Mouse (Mus musculus): Measurements from ENCODE around the gene Syt12. TPM values are rescaled to one million over a fixed set of nuclear protein-coding genes. Genes with fewer than 3 reads are reported as not detected.
A peak's percentile ranks its signal among the peaks of the same experiment; 100 is the strongest.

Gene Syt12
- polyA plus RNA-seq, 1 experiment from 2014 or later = 1.7 TPM

GRCm38 (mm10) chr19:4482111-4482859 is 5.0 kb upstream of the Syt12 start:
- Histone ChIP-seq H3K9me3 (replicated peaks) (no peaks in the 10 kb centered on the region), H3K27me3 (no peaks in the 10 kb centered on the region; the same call in 1 of the 2 replicates), H3K4me2 (replicated peaks) (no peak overlapping the region), H3K4me1 (peaks cover 5% of the 10 kb centered on the region), H3K9ac (no peak overlapping the region), H3K4me3 (replicated peaks) (no peak overlapping the region), H3K36me3 (no peaks in the 10 kb centered on the region), H3K27ac (replicated peaks) (no peak overlapping the region)
- ATAC-seq (ENCODE audit: insufficient number of reproducible peaks, low FRiP score, low TSS enrichment, low read depth) = no peak
- WGBS = 86% methylated on average over 3 of the region's 3 CpGs

- WGBS = 33% methylated on average over 4 of the region's 4 CpGs
- Histone ChIP-seq H3K36me3 (no peaks in the 10 kb centered on the region), H3K4me2 (replicated peaks) (no peak overlapping the region), H3K27me3 (peaks cover 6% of the 10 kb centered on the region; the same call in 1 of the 2 replicates), H3K27ac (replicated peaks) (no peak overlapping the region), H3K4me3 (replicated peaks) (no peak overlapping the region), H3K9me3 (replicated peaks) (no peaks in the 10 kb centered on the region), H3K9ac (no peak overlapping the region), H3K4me1 (peaks cover 13% of the 10 kb centered on the region)
- no peak for ATAC-seq (ENCODE audit: insufficient number of reproducible peaks, low FRiP score, low TSS enrichment, low read depth)
These were observed 4.1 kb upstream of the Syt12 start for GRCm38 (mm10) chr19:4481326-4481725.

- no peak overlapping the region for H3K4me2 ChIP-seq (replicated peaks)
- 82% methylated on average over 2 of the region's 2 CpGs for WGBS
- H3K4me1 ChIP-seq = peaks cover 14% of the 10 kb centered on the region
- no peaks in the 10 kb centered on the region for H3K36me3 ChIP-seq
- H3K27me3 ChIP-seq = peaks cover 17% of the 10 kb centered on the region
- no peak overlapping the region for H3K27ac ChIP-seq (replicated peaks)
- ATAC-seq (ENCODE audit: insufficient number of reproducible peaks, low FRiP score, low TSS enrichment, low read depth) = no peak
- H3K9me3 ChIP-seq (replicated peaks) = no peaks in the 10 kb centered on the region
- H3K9ac ChIP-seq = no peak overlapping the region
- no peak overlapping the region for H3K4me3 ChIP-seq (replicated peaks)
These were observed 2.8 kb upstream of the Syt12 start for GRCm38 (mm10) chr19:4480041-4480440.

GRCm38 (mm10) chr19:4478190-4478516 is 906 bp upstream of the Syt12 start:
- Histone ChIP-seq H3K9ac (no peak overlapping the region), H3K4me1 (peaks cover 14% of the 10 kb centered on the region), H3K36me3 (no peaks in the 10 kb centered on the region), H3K4me2 (replicated peaks) (no peak overlapping the region), H3K27ac (replicated peaks) (no peak overlapping the region), H3K9me3 (replicated peaks) (no peaks in the 10 kb centered on the region), H3K4me3 (replicated peaks) (no peak overlapping the region), H3K27me3 (peaks cover 17% of the 10 kb centered on the region)
- no peak for ATAC-seq (ENCODE audit: insufficient number of reproducible peaks, low FRiP score, low TSS enrichment, low read depth)
- 28% methylated on average over 1 of the region's 1 CpGs for WGBS

- peak overlapping the region; percentile 99 for H3K4me2 ChIP-seq (replicated peaks)
- peaks cover 17% of the 10 kb centered on the region for H3K27me3 ChIP-seq
- H3K9me3 ChIP-seq (replicated peaks) = no peaks in the 10 kb centered on the region
- H3K4me1 ChIP-seq = peaks cover 18% of the 10 kb centered on the region
- under 1% methylated on average over 61 of the region's 70 CpGs for WGBS
- peak overlapping the region; percentile 37 for H3K9ac ChIP-seq
- ATAC-seq (ENCODE audit: insufficient number of reproducible peaks, low FRiP score, low TSS enrichment, low read depth) = peak; percentile 44
- H3K36me3 ChIP-seq = no peaks in the 10 kb centered on the region
- peak overlapping the region; percentile 59 for H3K4me3 ChIP-seq (replicated peaks)
- H3K27ac ChIP-seq (replicated peaks) = 0 out of 2 replicates have a peak overlapping the region, but pooled peaks have one; percentile 7
These were observed 518 bp downstream of the Syt12 start for GRCm38 (mm10) chr19:4476601-4477257.

GRCm38 (mm10) chr19:4475224-4475925 is 1.9 kb downstream of the Syt12 start:
- no peak for ATAC-seq (ENCODE audit: insufficient number of reproducible peaks, low FRiP score, low TSS enrichment, low read depth)
- Histone ChIP-seq H3K4me3 (replicated peaks) (no peak overlapping the region), H3K4me1 (peaks cover 18% of the 10 kb centered on the region), H3K4me2 (replicated peaks) (no peak overlapping the region), H3K9me3 (replicated peaks) (no peaks in the 10 kb centered on the region), H3K27ac (replicated peaks) (no peak overlapping the region), H3K36me3 (no peaks in the 10 kb centered on the region), H3K9ac (no peak overlapping the region), H3K27me3 (peaks cover 17% of the 10 kb centered on the region)
- 80% methylated on average over 11 of the region's 11 CpGs for WGBS

- ATAC-seq (ENCODE audit: insufficient number of reproducible peaks, low FRiP score, low TSS enrichment, low read depth) = no peak
- no peaks in the 10 kb centered on the region for H3K36me3 ChIP-seq
- WGBS = 63% methylated on average over 3 of the region's 3 CpGs
- no peak overlapping the region for H3K4me2 ChIP-seq (replicated peaks)
- no peaks in the 10 kb centered on the region for H3K9me3 ChIP-seq (replicated peaks)
- peaks cover 18% of the 10 kb centered on the region for H3K4me1 ChIP-seq
- no peak overlapping the region for H3K27ac ChIP-seq (replicated peaks)
- no peak overlapping the region for H3K9ac ChIP-seq
- H3K27me3 ChIP-seq = peaks cover 17% of the 10 kb centered on the region
- no peak overlapping the region for H3K4me3 ChIP-seq (replicated peaks)
These were observed 2.5 kb downstream of the Syt12 start for GRCm38 (mm10) chr19:4474739-4475138.

GRCm38 (mm10) chr19:4473549-4473948 is 3.7 kb downstream of the Syt12 start:
- Histone ChIP-seq H3K9ac (no peak overlapping the region), H3K4me1 (peaks cover 18% of the 10 kb centered on the region), H3K4me2 (replicated peaks) (no peak overlapping the region), H3K27me3 (peaks cover 17% of the 10 kb centered on the region), H3K4me3 (replicated peaks) (no peak overlapping the region), H3K36me3 (no peaks in the 10 kb centered on the region), H3K9me3 (replicated peaks) (no peaks in the 10 kb centered on the region), H3K27ac (replicated peaks) (no peak overlapping the region)
- 79% methylated on average over 5 of the region's 5 CpGs for WGBS
- no peak for ATAC-seq (ENCODE audit: insufficient number of reproducible peaks, low FRiP score, low TSS enrichment, low read depth)

- 35% methylated on average over 5 of the region's 5 CpGs for WGBS
- Histone ChIP-seq H3K9ac (no peak overlapping the region), H3K9me3 (replicated peaks) (no peaks in the 10 kb centered on the region), H3K4me3 (replicated peaks) (no peak overlapping the region), H3K4me1 (0 out of 2 replicates have a peak, but pooled peaks cover 3% of the 10 kb centered on the region), H3K4me2 (replicated peaks) (no peak overlapping the region), H3K27ac (replicated peaks) (no peak overlapping the region), H3K27me3 (no peaks in the 10 kb centered on the region), H3K36me3 (no peaks in the 10 kb centered on the region)
- ATAC-seq (ENCODE audit: insufficient number of reproducible peaks, low FRiP score, low TSS enrichment, low read depth) = no peak
These were observed 8.9 kb downstream of the Syt12 start for GRCm38 (mm10) chr19:4468363-4468762.

- no peak overlapping the region for H3K4me3 ChIP-seq (replicated peaks)
- H3K27ac ChIP-seq (replicated peaks) = no peak overlapping the region
- 76% methylated on average over 4 of the region's 4 CpGs for WGBS
- H3K4me2 ChIP-seq (replicated peaks) = no peak overlapping the region
- no peaks in the 10 kb centered on the region for H3K4me1 ChIP-seq
- no peaks in the 10 kb centered on the region for H3K36me3 ChIP-seq
- no peaks in the 10 kb centered on the region for H3K9me3 ChIP-seq (replicated peaks)
- no peak overlapping the region for H3K9ac ChIP-seq
- H3K27me3 ChIP-seq = no peaks in the 10 kb centered on the region
- ATAC-seq (ENCODE audit: insufficient number of reproducible peaks, low FRiP score, low TSS enrichment, low read depth) = no peak
These were observed 12.6 kb downstream of the Syt12 start for GRCm38 (mm10) chr19:4464666-4465065.

GRCm38 (mm10) chr19:4461981-4462380 is 15.3 kb downstream of the Syt12 start:
- Histone ChIP-seq H3K4me1 (no peaks in the 10 kb centered on the region), H3K36me3 (no peaks in the 10 kb centered on the region), H3K9me3 (replicated peaks) (no peaks in the 10 kb centered on the region), H3K4me3 (replicated peaks) (no peak overlapping the region), H3K4me2 (replicated peaks) (no peak overlapping the region), H3K9ac (no peak overlapping the region), H3K27ac (replicated peaks) (no peak overlapping the region), H3K27me3 (no peaks in the 10 kb centered on the region)
- WGBS = 84% methylated on average over 8 of the region's 8 CpGs
- no peak for ATAC-seq (ENCODE audit: insufficient number of reproducible peaks, low FRiP score, low TSS enrichment, low read depth)

Data from embryonic facial prominence, embryonic 15.5 days (tissue).